Mouse (Mus musculus): ENCODE measurements around the gene Atxn7l1.

The Atxn7l1 gene

DNA sequence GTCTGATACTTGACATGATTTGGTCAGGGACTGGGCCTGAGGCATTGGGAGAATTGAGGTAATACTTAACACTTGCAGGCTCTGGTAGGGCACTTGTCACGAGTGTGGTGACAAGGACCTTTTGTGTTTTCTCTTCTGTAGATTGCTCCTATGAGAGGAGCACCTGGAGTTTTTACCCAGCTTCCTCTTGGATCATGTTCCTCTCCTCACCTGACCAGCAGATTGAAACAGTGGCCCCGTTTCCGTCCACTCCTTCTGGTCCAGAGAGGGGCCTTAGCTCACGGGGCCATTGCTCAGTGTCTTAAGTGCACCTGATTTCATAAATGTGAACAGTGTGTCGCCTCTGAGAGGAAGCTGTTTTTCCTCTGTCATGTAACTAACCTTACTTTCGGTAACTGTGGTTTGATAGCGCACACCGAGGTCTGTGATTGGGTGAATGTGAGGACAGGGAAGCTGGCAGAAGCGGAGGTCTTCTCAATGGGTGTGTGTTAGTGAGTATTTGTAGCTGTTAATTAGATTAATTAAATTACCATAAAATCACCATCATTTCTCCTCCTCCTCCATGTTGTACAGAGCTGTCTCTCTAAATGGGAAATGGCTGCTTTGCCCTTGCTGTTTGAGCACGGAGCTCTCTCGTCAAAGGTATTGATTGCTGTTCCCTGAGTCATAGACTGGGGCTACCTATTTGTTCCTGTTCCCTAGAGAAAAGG is 35.1 kb downstream of the Atxn7l1 start:
- DNase-seq (ENCODE audit: low read depth, low spot score) = no peak

DNA sequence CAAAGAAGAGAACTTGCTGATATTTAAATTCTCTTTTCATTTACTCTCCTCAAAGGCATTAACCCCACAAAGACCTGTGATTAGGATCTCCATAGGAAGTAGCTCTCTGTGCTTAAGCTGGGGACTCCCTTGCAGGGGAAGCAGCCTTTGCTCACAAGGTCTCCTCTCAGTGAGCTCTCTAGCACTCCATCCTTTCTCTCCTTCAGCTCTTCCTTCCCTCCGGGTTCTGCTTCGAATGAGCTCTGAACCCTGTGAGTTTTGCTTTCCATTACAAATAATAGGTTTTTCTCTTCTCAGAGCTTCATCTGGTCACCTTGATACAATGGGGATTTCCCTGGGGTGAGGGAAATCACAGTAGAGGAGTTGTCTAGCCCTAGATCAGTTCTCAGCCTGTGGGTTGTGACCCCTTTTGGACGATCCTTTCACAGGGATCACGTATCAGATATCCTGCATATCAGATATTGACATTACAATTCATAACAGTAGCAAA is 35.7 kb downstream of the Atxn7l1 start:
- no peak for DNase-seq (ENCODE audit: low read depth, low spot score)

DNA sequence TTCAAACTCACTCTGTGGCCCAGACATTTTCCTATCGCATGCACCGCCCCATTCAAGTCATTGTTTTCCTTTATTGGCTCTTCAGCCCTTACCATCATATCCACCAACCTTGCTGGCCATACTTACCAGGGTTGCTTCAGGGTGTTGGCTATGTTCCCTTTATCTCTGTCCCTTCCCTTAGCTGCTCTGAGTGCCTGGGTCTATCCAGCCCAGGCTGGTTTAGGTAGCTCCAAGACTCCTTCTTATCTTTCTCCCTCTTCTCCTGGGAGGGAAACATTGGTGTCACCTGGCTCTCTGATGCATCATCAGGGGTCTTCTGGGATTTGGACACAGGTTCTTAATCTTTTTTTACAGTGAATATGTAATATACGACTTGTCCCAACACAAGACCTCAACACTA is 36.6 kb downstream of the Atxn7l1 start:
- DNase-seq (ENCODE audit: low read depth, low spot score) = no peak

GRCm38 (mm10) chr12:33185046-33185445 is 37.6 kb downstream of the Atxn7l1 start:
- DNase-seq (ENCODE audit: low read depth, low spot score) = no peak

DNA sequence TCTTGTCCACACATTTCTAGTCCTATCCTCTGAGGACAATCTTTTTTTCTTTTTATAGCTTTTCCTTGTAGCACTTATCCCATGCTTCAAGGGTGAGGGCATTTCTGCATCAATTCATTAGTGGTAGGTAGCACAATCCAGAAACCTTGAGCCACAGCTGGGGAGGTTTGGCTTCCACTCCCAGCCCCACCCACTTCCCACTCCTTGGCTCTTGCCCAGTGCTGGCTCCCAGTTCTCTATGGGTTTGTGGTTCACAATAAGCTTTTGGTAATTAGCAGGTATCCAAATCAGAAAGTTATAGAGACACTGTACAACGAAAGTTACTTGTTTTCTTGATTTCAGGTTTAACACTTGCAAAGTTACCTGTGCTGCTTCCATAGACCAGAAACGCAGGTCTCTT is 38.8 kb downstream of the Atxn7l1 start:
- DNase-seq (ENCODE audit: low read depth, low spot score) = no peak

GRCm38 (mm10) chr12:33190133-33190532 is 42.6 kb downstream of the Atxn7l1 start:
- no peak for DNase-seq (ENCODE audit: low read depth, low spot score)

DNA sequence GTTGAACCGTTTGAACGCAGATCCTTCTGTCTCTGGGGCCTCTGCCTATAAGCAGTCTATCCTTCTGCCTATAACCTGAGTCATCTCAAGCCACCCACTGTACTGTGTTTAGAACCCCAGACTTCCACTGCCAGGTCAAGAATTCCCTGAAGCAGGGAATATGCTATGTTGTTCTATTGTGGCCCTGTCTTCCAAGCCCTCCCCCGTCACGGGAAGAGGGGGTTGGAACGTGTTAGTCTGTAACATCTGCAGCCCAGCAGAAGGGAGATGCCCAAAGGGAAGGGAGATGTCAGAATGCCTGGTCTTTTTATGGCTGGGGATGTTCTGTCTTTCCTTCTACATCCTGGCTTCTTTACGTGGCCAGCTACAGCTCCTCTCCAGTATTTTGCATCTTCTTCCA is 43.1 kb downstream of the Atxn7l1 start:
- DNase-seq (ENCODE audit: low read depth, low spot score) = peak; percentile 19

DNA sequence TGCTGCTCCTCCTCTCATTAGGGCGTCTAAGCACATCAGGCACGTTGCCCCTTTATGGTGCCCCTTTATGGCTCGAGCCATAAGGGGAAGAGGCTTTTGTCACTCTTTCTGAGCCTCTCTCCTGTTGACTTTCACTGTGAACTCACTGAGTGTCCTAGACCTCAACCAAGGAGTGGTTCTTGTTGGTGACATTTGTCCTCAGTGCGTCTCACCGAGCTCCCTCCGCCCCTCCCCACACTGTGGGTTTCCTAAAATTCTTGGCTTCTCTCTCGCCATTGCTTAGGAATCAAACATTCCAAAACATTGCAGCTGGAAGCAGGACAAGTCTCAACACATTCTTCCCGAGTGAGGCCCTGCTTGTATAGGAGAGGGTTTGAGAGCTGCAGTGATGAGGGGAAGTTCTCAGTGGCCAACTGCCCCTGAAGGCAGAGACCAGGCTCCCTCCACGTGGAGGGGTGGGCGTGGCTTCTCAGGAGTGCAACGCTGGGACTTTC is 46.0 kb downstream of the Atxn7l1 start:
- DNase-seq (ENCODE audit: low read depth, low spot score) = no peak

- peak; percentile 40 for DNase-seq (ENCODE audit: low read depth, low spot score)
Observed at GRCm38 (mm10) chr12:33195175-33195574, 47.7 kb downstream of the Atxn7l1 start.

GRCm38 (mm10) chr12:33197287-33197686 is 49.8 kb downstream of the Atxn7l1 start:
- no peak for DNase-seq (ENCODE audit: low read depth, low spot score)

DNA sequence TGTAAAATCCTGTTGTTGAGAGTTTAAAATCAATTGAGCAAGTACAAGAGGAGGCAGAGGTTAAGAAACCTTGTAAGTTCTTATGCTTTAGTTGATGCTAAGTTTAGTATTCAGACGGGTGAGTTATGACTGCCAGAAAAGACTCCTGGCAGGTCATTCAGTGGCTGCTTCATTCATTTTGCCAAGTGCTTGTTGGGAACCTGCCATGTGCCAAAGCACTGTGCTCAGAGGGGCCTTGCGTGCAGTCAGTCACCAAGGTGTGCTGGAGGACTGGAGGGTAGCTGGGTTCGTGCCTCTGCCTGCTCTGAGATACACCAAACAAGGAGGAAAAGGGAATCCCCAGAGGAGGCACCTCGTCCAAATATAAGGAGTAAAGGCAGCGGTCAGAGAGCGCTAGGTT is 50.3 kb downstream of the Atxn7l1 start:
- no peak for DNase-seq (ENCODE audit: low read depth, low spot score)

DNA sequence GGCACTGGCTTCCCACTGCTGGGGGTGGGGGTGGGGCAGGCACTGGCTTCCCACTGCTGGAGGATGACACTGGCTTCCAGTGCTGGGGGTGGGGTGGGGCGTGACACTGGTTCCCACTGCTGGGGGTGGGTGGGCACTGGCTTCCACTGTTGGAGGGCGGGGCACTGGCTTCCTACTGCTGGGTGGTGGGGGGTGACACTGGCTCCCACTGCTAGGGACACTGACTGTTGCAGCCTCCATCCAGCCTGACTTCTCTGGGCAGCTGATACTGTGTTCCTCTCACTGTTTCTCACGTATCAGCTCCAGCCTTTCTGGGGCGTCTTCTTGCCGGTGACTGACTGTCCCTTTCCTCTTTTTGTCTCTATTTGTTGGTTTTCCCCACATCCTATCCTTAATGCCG is 53.6 kb downstream of the Atxn7l1 start:
- no peak for DNase-seq (ENCODE audit: low read depth, low spot score)

DNA sequence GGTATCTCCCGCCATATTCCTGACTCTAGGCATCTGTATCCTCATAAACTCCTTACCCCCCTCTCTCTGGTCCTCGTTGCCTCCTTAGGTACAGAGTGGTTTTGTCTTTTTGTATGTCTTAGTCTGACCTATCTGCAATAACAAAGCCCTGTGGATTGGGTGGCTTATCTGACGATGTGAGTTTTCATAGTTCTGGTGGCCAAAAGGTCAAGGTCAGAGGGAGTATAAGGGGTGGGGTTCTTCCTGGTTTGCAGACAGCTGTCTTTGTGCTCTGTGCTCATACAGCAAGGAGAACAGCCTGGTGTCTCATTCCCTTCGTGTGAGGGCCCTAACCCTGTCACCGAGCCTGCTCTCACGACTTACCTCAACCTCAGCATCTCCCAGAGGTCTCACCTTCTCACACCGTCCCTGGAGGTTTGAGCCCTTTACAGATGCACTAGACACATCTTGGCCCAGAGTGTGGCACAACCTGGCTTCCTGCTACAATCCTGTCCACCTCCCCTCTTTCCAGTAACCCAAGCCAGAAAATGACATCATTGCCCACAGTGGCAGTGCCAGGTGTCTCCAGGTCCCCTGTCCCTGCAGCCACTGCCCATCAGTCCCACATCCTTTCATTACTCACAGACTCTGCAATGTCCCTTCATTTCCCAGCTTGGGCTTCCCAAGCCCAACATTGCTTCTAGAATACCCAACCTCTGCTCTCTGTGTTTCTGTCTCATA is 54.2 kb downstream of the Atxn7l1 start:
- no peak for DNase-seq (ENCODE audit: low read depth, low spot score)

DNA sequence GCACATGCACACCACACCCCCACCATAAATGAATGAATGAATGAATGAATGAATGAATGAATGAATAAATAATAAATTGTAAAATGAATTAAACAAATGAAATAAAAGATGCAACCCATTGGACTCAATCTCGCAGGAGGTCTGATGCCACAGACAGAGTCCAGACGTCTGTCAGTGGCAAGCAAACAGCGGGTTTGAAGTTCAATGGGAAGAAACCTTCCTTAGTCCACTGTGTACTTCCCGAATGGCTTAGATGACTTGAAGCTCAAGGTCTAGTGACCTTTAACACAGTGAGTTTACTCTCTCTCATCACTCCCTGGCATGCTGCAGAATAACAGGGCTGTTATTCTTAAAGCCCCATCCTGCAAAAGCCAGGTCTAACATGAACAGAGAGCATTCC is 57.8 kb downstream of the Atxn7l1 start:
- DNase-seq (ENCODE audit: low read depth, low spot score) = no peak

DNA sequence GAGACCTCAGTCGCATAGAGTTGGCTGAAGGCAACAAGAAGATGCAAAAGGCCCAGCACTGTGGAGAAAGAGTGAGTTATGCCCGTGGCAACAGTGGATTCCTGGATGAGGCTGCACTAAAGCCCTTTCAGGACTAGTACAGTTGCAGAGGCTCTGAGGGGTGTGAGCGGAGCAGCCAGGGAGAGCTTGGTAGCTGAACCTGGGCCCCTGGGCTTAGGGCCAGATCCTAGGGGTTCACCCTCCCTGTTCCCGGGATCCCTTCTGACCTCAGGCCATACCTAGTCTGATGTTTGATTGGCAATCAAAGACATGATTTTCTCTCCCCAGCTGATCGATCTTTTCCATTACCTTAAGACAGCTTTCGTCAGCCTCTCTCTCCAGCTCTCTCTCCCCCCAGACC is 58.8 kb downstream of the Atxn7l1 start:
- no peak for DNase-seq (ENCODE audit: low read depth, low spot score)

DNA sequence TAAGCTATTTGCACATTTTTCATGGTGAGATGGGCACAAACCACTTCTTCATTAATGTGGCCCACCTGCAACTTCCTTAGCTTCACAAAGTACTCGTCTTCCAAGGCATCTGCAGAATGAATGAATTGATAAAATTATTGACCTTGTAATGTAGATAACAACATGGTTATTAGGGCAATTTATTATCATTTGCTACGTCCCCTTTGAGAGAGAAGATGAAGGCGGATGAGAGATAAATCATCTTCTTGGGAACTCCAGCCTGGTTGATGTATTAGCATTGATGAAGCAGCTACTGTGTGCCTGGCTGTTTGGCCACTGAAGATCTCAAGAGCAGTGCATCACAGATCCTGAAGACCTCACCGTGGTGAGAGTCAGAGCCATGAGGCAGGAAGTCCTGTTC is 63.4 kb downstream of the Atxn7l1 start:
- no peak for DNase-seq (ENCODE audit: low read depth, low spot score)

DNA sequence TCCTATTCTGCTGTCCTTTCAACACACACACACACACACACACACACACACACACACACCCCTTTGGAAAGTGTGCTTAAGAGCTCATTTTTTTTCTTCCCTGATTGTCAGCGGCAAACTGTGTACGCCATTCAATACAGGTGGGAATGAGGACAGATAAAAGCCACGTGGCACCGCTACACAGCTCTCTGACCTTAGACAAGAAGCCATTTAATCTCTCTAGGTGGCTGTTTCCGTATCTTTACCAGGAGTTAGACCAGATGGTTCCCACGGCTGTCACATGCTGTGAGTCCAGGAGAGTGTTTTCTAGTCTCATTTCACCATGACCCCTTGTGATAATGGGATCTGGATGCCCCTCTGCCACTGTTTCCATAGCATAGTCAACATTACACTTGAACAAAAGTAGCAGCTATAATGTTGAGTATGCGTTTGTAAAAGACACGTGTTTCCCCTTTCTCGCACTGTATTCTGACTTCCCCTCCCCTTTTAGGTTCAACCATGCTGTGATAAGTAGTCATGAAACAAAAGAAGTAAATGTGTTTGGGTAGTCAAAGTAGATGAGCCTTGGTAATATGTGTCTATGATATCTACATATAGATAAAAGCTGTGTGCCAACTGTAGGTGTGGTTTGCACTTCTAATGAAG is 70.8 kb downstream of the Atxn7l1 start:
- DNase-seq (ENCODE audit: low read depth, low spot score) = no peak

GRCm38 (mm10) chr12:33219436-33219835 is 71.9 kb downstream of the Atxn7l1 start:
- DNase-seq (ENCODE audit: low read depth, low spot score) = no peak

DNA sequence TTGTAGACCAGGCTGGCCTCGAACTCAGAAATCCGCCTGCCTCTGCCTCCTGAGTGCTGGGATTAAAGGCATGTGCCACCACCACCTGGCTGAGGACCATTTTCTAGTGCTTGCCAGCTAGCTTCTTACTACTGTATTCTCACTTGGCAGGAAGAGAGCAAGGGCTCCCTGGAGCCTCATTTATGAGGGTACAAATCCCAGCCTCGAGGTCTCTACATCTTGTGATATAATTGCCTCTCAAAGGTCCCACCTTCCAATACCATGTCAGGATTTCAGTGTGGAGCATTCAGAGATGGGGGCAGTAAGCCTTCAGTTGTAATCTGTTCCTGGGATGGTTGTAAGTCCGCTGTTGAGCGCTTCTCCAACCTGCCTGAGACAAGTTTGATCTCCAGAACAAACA is 72.6 kb downstream of the Atxn7l1 start:
- DNase-seq (ENCODE audit: low read depth, low spot score) = no peak

- peak; percentile 87 for DNase-seq (ENCODE audit: low read depth, low spot score)
Observed at GRCm38 (mm10) chr12:33220509-33221051, 73.1 kb downstream of the Atxn7l1 start.

DNA sequence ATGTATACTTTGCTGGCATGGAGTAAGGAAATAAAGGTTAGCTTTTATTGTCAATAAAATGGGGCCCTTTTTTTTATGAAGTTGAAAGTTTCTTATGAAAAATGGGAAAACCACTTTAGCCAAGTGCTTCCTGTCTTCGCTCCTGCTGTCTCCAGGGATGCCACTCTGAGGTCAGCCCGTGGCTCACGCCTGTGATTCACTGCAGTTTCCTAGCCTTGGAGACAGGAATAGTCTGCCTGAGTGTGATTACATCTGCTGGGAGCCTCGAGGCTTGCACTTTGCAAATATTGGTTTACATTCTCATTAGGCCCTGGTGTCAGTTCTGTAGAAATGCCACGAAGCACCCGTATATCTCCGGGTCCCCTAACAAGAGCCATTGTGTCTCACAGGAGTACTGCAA is 74.7 kb downstream of the Atxn7l1 start:
- no peak for DNase-seq (ENCODE audit: low read depth, low spot score)

GRCm38 (mm10) chr12:33225117-33225541 is 77.6 kb downstream of the Atxn7l1 start:
- peak; percentile 46 for DNase-seq (ENCODE audit: low read depth, low spot score)

All from telencephalon, adult 2 months (tissue).